Mouse (Mus musculus) cerebellum, postnatal 10 days (tissue): Measurements from ENCODE around the gene Npr2.
A peak's percentile ranks its signal among the peaks of the same experiment; 100 is the strongest.

Source experiments
- DNase-seq, 2 experiments: peaks; one replicate each; pipeline ENCODE4 v3.0.0; 2021; ENCODE audit warnings: mixed read lengths in 2 of 2

Gene Npr2

GRCm38 (mm10) chr4:43629106-43629817 lies 2.5 kb upstream of the Npr2 start:
- peak; percentile 70 to 71 for DNase-seq

DNA sequence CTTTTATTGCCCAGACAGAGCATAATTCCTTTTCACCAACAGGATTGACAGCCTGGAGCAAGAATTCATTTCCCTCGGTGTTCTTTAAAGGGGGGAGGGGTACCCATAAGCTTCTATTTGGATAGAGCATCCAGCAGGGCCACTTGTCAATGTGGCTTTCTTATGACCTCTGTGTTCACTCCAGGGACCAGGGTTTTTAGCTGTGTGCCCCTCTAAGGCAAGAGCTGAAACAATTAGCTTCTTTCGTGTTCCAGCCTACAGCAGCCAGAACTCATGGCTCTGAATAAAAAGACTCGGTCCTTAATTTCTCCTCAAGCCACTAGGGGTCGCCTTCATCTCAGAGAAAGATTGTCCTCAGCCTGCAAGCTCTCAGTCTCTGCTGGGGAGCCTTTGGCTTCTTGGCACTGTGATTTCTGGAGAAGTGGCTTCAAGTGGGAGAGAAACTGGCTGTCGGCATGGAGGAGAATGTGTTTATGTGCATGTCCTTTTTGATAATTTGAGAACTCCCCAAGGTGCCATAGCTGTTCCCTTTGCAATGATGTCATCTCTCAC lies 1.6 kb upstream of the Npr2 start:
- DNase-seq = peak; percentile 93 to 94

GRCm38 (mm10) chr4:43630671-43631045 lies 1.1 kb upstream of the Npr2 start:
- peak in 1 of 2 experiments; percentile 40 for DNase-seq

DNA sequence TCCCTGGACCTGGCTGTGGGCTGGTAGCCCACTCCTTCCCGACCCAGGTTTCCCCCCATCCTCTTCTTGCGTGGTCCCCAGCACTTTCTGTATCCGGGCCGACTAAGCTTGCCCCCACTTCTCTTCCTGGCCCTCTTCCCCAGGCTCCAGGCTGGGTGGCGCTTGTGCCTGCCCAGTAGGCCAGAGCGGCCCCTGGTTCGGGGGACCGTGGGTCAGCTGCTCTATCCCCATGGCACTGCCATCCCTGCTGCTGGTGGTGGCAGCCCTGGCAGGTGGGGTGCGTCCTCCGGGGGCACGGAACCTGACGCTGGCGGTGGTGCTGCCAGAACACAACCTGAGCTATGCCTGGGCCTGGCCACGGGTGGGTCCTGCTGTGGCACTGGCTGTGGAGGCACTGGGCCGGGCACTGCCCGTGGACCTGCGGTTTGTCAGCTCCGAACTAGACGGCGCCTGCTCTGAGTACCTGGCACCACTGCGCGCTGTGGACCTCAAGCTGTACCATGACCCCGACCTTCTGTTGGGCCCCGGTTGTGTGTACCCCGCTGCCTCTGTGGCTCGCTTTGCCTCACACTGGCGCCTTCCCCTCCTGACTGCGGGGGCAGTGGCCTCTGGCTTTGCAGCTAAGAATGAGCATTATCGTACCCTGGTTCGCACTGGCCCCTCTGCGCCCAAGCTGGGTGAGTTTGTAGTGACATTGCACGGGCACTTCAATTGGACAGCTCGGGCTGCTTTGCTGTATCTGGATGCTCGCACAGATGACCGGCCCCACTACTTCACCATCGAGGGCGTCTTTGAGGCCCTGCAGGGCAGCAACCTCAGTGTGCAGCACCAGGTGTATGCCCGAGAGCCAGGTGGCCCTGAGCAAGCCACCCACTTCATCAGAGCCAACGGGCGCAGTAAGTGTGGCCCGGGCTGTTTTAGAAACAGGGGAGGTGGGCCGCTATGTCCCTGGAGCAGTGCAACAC lies 503 bp downstream of the Npr2 start:
- DNase-seq = peak in 1 of 2 experiments; percentile 60

- peak in 1 of 2 experiments; percentile 41 for DNase-seq
Observed at GRCm38 (mm10) chr4:43633296-43633695, 1.6 kb downstream of the Npr2 start.

- DNase-seq = no peak
Observed at GRCm38 (mm10) chr4:43633736-43634135, 2.0 kb downstream of the Npr2 start.

DNA sequence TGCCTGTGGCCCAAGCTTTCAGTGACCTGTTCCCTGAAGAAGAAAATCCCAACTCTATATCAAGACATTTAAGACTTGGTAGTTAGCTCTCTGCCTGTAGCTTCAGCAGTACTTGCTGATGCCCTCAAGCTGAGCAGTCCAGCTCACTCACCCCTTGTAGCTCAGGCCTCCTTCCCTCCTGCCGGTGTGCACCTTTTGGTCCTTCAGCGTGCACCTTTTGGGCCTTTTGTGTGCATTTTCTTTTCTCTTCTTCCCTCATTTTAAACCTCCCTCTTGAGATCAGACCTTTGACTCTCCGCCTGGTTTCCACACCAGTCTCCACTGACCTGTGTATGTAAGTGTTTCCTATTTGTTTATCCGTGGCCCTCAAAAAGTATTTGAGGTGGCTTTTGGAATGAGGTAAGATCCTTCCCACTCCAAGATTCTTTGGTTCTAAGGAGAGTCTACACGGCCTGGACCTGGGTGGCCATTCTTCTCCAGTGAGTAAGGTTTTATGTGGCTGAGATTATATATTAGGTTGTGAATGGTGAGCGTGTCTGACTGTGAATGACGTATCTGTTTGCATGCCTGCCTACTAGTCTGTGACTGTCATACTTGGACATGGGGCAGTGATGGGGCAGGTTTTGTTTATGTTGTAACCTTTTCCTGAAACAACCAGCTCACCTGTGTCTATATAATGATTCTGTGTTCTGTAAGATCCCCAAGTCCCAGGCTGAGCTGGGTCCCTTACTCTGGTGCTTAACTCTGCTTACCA lies 3.1 kb downstream of the Npr2 start:
- DNase-seq = no peak

DNA sequence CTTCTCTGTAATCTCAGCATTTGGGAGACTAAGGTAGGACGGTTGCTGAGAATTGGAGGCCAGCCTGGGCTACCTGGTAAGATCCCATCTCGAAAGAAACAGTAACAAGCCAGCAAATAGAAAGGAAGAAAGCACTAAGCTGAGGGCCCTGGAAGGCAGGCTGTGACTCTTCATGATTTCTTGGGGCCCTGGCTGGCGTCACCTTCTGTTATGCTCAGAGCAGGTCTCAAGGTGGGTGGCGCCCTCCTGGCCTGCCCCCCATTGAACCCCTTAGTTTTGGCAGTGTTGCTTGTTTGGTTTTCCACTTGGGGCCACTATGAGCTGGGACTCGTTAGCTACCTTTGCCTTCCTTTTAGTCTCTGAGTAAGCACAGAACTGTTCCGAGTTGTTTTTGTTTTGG lies 5.0 kb downstream of the Npr2 start:
- no peak for DNase-seq

DNA sequence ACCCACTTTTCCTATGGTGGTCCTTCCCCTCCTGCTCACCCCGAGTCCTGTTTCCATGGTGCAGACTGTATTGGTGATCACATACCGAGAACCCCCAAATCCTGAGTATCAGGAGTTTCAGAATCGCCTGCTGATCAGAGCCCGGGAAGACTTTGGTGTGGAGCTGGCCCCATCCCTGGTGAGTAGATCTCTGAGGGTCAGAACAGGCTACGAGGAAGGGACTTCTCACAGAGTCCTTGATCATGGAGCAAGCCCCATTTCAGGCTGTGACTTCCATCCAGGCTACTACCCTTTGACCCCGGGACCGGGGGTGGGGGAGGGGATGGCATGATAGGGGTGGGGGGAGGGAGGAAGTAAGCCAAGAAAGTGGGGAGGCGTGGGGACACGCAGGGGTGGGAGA lies 8.3 kb downstream of the Npr2 start:
- DNase-seq = peak in 1 of 2 experiments; percentile 4

DNA sequence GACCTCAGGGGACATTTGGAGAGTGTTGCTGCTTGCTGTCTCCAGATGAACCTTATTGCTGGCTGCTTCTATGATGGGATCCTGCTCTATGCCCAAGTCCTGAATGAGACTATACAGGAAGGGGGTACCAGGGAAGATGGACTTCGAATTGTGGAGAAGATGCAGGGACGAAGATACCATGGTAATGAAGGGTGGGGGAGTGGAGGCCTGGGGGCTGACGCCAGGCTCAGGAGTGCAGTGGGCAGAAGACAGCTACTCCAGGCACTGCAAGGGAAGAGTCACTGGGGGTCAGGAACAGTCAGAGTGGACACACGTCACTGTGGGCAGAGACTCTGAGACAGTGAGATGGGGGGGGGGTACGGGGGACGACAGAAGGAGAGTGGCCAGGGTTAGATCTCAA lies 8.8 kb downstream of the Npr2 start:
- no peak for DNase-seq

GRCm38 (mm10) chr4:43649783-43650182 lies 18.0 kb downstream of the Npr2 start:
- DNase-seq = no peak

GRCm38 (mm10) chr4:43652726-43653125 lies 21.0 kb downstream of the Npr2 start:
- no peak for DNase-seq

DNA sequence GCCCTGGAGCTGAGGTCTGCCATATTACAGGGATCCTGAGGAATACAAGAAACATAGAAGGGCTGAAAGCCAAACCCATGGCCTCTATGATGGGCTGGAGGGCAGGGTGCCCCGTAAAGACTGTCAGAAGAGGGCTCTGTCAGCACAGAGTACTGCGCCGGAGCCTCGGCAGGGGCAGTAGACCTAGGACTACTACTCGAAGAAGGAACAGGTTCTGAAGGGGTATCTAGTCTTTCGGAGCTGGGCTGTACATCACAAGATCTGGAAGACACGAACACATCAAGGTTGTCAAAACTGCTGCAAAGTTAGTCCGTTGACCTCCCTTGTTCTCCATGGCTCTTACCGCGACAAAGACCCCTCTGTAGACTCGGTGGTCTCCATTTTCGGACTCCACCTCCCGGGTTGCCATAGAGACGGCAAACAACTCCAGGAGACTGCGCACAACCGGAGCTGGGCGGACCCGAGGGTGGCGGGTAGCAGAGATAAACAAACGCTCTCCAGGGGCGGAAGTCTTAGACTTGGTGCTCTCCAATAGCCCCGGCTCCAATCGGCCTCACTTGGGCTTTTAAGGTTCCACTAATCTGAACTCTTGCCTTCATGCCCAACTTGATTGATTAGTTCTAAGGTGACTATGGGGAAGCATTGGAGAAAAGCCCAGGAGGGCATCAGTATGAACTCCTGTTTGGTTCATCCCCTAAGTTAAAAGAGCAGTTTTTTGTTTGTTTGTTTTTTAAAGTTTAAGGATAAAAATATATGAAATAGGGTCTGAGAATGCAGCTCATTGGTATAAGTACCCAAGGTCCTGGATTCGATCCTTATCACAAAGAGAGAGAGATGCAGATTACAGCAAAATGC lies 21.7 kb downstream of the Npr2 start, which contains the start of gene Spag8:
Gene Spag8 (minus strand): TSS at position 434 of the 855 bp plus-strand sequence.
- peak; percentile 43 to 47 for DNase-seq

- no peak for DNase-seq
Observed at GRCm38 (mm10) chr4:43655656-43656338, 24.1 kb downstream of the Npr2 start.

DNA sequence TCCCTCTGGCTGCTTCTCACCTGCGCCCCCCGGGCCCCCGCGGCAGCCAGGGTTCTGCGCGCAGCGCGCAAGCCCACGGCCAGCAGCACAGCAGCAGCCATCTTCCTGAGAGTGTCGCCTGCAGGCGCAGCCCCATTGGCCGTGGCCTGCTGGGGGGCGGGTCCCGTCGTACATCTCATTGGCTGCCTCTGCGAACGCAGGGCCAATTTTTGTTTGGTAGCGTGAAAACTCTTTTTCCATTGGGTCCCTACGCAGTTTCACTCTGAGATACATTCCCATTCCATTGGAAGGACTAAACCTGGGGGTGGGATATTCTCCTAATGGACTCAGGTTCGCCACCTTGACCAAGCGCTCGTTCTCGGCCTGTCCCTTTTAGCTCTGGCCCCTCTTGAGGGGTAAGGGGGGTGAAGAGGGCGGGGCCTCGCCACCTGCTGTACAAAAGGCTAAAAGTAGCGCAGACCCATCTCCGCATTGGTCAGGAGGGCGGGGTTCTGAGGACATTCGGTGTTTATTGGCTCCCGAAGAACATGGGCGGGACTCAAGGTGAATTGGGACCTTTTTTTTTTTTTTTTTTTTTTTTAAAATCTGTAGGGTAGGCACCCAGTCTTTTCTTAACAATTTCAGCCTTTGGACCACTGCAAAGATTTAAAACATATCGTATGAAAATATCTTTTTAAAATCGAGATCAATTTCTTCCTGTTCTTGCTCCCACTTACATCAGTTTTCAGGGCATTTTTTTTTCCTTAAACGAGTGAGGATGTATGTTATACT lies 24.8 kb downstream of the Npr2 start, which contains the start of gene Hint2:
Gene Hint2 (minus strand): TSS at position 128 of the 771 bp plus-strand sequence.
- DNase-seq = peak; percentile 97 to 98

DNA sequence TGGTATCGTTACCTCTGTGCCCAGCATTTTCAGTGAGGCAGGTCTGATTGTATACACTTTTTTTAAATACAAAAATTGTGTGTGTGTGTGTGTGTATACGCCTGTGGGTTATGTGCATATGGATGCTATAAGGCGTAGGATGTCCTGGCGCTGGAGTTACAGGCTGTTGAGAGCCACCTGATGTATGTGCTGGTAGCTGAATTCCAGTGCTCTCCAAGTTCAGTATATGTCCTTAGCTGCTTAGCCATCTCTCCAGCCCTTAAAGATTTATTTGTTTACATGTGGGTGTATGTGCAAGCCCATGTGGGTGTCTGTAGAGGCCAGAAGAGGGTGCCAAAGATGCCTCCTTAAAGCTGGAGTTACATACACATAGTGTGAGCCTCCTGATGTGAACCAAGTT lies 25.4 kb downstream of the Npr2 start:
- no peak for DNase-seq

DNA sequence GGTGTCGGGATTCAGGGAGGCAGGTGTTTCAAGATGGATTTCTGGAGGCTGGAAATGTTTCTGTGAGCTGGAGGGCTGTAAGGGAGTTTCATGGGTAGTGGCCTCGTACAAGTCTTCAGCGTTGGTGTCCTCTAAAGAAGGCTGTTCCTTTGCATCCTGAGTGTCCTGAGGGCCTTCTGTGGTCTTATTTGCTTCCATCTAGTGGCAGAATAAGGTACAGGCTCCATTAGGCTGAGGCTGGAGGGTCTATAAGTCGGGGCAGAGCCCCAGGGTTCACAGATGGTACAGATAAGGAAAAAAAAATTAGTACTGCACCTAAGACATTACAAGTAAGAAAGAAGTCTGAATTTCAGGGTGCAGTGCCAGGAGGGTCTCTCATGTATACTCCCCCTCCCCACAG lies 34.7 kb downstream of the Npr2 start:
- DNase-seq = peak; percentile 45 to 56

GRCm38 (mm10) chr4:43668782-43669427 lies 37.2 kb downstream of the Npr2 start, which contains the start of the genes Tmem8b and Fam221b:
Gene Tmem8b (plus strand): TSS chr4:43668971.
Gene Fam221b (minus strand): TSS chr4:43669145.
- DNase-seq = peak; percentile 97 to 98

- DNase-seq = peak in 1 of 2 experiments; percentile 80
Observed at GRCm38 (mm10) chr4:43669428-43669794, 37.7 kb downstream of the Npr2 start.
